Mouse (Mus musculus): ENCODE data around the gene Il10ra. TPM values are rescaled to one million over a fixed set of nuclear protein-coding genes. Genes with fewer than 3 reads are reported as not detected.

The Il10ra gene
- 89.2 TPM for polyA plus RNA-seq (2017; shearing (Covaris generic))

DNA sequence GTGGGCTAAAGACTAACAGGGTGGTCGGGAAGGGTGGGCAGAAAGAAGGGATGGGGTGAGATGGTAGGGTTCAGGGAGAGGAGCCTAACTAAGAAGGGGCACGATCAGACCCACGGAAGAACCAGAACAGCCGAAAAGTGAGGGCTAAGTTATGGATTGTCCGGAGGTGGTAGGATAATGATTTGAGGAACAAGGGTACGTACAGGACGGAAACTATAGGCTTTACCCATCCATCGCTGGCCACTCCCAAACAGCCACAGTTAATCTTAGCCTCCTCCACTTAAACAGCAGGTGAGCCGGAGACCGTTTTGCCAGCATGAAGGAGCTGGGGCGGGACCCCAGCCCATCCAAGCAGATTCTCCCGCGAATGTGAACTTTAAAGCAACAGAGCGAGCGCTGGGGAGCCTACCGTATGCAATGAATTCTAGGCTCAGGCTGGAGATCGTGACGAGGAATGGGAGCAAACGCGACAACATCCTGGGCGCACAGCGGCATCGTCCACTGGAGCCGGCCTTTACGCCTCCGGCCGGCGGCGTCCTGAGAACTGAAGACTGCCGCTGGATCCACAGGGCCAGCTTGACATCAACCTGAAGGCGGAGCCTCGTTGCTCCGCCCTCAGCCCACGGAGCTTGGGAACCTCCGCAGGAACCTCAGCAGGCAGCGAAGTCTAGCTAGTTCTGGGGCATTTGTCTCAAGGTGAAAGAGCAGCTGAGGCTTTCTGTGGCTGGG lies at the start of gene Il10ra:
Gene Il10ra (minus strand): TSS at position 553 of the 729 bp plus-strand sequence.

Other genes with a start within 250 kb of the Il10ra start
- gene Mpzl2, start 229.3 kb downstream of the Il10ra start, polyA plus RNA-seq (2017; shearing (Covaris generic)) = 0.17 TPM
- gene Mpzl3, start 214.0 kb downstream of the Il10ra start, polyA plus RNA-seq (2017; shearing (Covaris generic)) = 22.5 TPM
- gene Jaml, start 190.0 kb downstream of the Il10ra start, polyA plus RNA-seq (2017; shearing (Covaris generic)) = 20.0 TPM
- 0.07 TPM for gene Scn2b, start 151.4 kb downstream of the Il10ra start, polyA plus RNA-seq (2017; shearing (Covaris generic))
- gene Scn4b, start 130.8 kb downstream of the Il10ra start, polyA plus RNA-seq (2017; shearing (Covaris generic)) = not detected
- gene BC049352, start 87.1 kb downstream of the Il10ra start, polyA plus RNA-seq (2017; shearing (Covaris generic)) = 1.2 TPM
- not detected for gene Tmprss4, start 65.1 kb downstream of the Il10ra start, polyA plus RNA-seq (2017; shearing (Covaris generic))
- 0.68 TPM for gene Tmprss13, start 50.0 kb upstream of the Il10ra start, polyA plus RNA-seq (2017; shearing (Covaris generic))
- not detected for gene Fxyd6, start 101.0 kb upstream of the Il10ra start, polyA plus RNA-seq (2017; shearing (Covaris generic))
- gene Fxyd2, start 130.5 kb upstream of the Il10ra start, polyA plus RNA-seq (2017; shearing (Covaris generic)) = not detected
- gene Dscaml1, start 157.5 kb upstream of the Il10ra start, polyA plus RNA-seq (2017; shearing (Covaris generic)) = not detected

Measured in CD4-positive, CD25-positive, alpha-beta regulatory T cell, adult 9 weeks (primary cell).